Mouse (Mus musculus) small intestine, adult 2 months (tissue): ENCODE data around the gene BC005561.

Source experiments
- CTCF ChIP-seq: fragments of 200-500 bp; IDR thresholded peaks from 2 replicates; pipeline ENCODE4 v1.5.1; 2012; ENCODE audit warnings: low read depth, mild to moderate bottlenecking, control low read depth, inconsistent platforms, low read length, moderate library complexity, mixed read lengths; ENCODE audit not compliant: insufficient replicate concordance, insufficient read length; ENCODE audit errors: extremely low read depth
- POLR2A ChIP-seq: fragments of 200-500 bp; IDR thresholded peaks from 2 replicates; pipeline ENCODE4 v1.6.1; 2012; ENCODE audit warnings: low read depth, mild to moderate bottlenecking, control low read depth, inconsistent platforms, low read length, moderate library complexity

GRCm38 (mm10) chr5:104459706-104460455, 48.3 kb upstream of the BC005561 start:
- no peak for TF ChIP-seq CTCF
- TF ChIP-seq POLR2A: no peak
